Mouse (Mus musculus): ENCODE measurements at regions not wholly inside any gene's neighbourhood (a gene's known extent, or its start where the extent isn't known, plus 50 kb on each side); places are given as distances from the start of the nearest gene placed in this dataset.

DNA sequence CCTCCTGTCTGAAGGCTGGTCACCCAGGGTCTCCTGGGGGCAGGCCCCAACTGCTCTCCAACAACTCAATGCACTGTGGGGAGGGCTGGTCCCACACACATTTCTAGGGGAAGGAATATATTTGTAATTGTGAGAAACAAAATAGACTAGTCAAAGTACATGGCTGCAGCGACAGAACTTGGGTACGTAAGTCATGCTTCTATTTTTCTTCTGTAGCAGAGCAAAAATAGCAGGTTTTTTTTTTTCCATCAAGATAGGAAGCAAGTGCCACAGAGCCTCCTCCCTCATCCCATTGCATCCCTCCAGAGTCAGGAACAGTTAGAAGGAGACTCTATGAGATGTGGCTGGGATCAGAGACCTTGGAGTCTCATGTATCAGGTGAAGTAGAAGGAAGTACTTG is 124.9 kb upstream of the Tnr start:
- Histone ChIP-seq H3K4me2 (ENCODE audit: low read depth) (no peak overlapping the region), H3K9ac (replicated peaks) (no peak overlapping the region), H3K27ac (no peak overlapping the region), H3K4me3 (ENCODE audit: insufficient read depth in 1 of 2, low read depth in 2 of 2, low read length in 2 of 2) (no peak overlapping the region), H3K27me3 (ENCODE audit: control insufficient read depth, insufficient read depth, low read length) (no peaks in the 10 kb centered on the region), H3K36me3 (replicated peaks; ENCODE audit: control insufficient read depth, insufficient read depth, low read depth) (no peaks in the 10 kb centered on the region), H3K4me1 (replicated peaks; ENCODE audit: control insufficient read depth in 2 of 2, insufficient read depth in 2 of 2, low read length in 1 of 2) (no peaks in the 10 kb centered on the region), H3K9me3 (ENCODE audit: control insufficient read depth, low read length) (no peaks in the 10 kb centered on the region)
- WGBS (ENCODE audit: insufficient replicate concordance) = 83% methylated on average over 2 of the region's 2 CpGs
- TF ChIP-seq CTCF (IDR thresholded peaks at IDR 0.05; ENCODE audit: low read depth) (no peak), EP300 (IDR thresholded peaks at IDR 0.05; ENCODE audit: low read depth) (no peak)
- DNase-seq (ENCODE audit: low read depth in 3 of 3, low spot score in 3 of 3) = no peak
- ATAC-seq (ENCODE audit: insufficient read depth) = no peak

DNA sequence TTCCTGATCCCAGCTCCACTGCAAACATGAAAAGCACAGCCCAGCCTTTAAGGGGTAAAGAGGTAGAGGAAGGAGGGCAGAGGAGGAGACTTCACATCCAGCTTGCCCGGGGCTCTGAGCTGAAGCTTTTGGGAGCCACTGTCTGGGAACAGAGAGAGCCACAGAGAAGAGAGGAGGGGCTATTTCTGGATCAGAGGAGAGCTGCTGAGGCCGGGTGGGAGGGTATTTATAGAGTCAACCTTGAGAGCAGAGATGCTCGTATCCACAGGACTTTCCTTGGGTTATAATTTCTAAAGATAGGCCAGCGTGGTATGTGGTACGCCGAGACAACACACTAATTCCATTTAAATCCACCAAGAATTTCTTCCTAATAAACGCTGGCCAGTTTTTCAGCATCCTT is 117.3 kb upstream of the Tnr start:
- Histone ChIP-seq H3K27me3 (ENCODE audit: control insufficient read depth, insufficient read depth, low read length) (no peaks in the 10 kb centered on the region), H3K9ac (replicated peaks) (no peak overlapping the region), H3K27ac (no peak overlapping the region), H3K4me2 (ENCODE audit: low read depth) (no peak overlapping the region), H3K36me3 (replicated peaks; ENCODE audit: control insufficient read depth, insufficient read depth, low read depth) (no peaks in the 10 kb centered on the region), H3K4me1 (replicated peaks; ENCODE audit: control insufficient read depth in 2 of 2, insufficient read depth in 2 of 2, low read length in 1 of 2) (no peaks in the 10 kb centered on the region), H3K4me3 (ENCODE audit: insufficient read depth in 1 of 2, low read depth in 2 of 2, low read length in 2 of 2) (no peak overlapping the region), H3K9me3 (ENCODE audit: control insufficient read depth, low read length) (no peaks in the 10 kb centered on the region)
- TF ChIP-seq CTCF (IDR thresholded peaks at IDR 0.05; ENCODE audit: low read depth) (no peak), EP300 (IDR thresholded peaks at IDR 0.05; ENCODE audit: low read depth) (no peak)
- DNase-seq (ENCODE audit: low read depth in 3 of 3, low spot score in 3 of 3) = no peak
- 54% methylated on average over 7 of the region's 7 CpGs for WGBS (ENCODE audit: insufficient replicate concordance)
- no peak for ATAC-seq (ENCODE audit: insufficient read depth)

DNA sequence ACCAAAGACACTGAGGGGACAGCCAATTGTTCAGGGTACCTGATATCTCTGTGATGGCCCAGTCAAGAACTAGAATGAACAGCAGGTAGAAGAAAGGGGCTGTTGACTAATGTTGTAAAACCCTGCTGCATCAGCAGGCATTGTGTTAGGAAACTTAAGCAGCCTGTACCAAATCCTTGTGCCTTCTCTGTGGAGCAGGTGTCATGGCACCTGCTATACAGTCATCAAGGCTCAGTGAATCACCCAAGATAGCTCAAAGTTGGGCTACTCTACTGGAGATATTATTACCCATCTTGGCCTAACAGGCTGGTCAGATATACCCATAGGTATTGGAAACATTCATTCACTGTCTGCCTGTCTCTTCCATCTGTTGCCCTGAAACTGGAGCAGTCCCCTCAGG is 116.8 kb upstream of the Tnr start:
- no peak for TF ChIP-seq EP300 (IDR thresholded peaks at IDR 0.05; ENCODE audit: low read depth)
- Histone ChIP-seq H3K4me2 (ENCODE audit: low read depth) (no peak overlapping the region), H3K27me3 (ENCODE audit: control insufficient read depth, insufficient read depth, low read length) (no peaks in the 10 kb centered on the region), H3K27ac (no peak overlapping the region), H3K9ac (replicated peaks) (no peak overlapping the region), H3K4me3 (ENCODE audit: insufficient read depth in 1 of 2, low read depth in 2 of 2, low read length in 2 of 2) (no peak overlapping the region), H3K36me3 (replicated peaks; ENCODE audit: control insufficient read depth, insufficient read depth, low read depth) (no peaks in the 10 kb centered on the region), H3K4me1 (replicated peaks; ENCODE audit: control insufficient read depth in 2 of 2, insufficient read depth in 2 of 2, low read length in 1 of 2) (no peaks in the 10 kb centered on the region), H3K9me3 (ENCODE audit: control insufficient read depth, low read length) (no peaks in the 10 kb centered on the region)
- ATAC-seq (ENCODE audit: insufficient read depth) (no peak), DNase-seq (ENCODE audit: low read depth in 3 of 3, low spot score in 3 of 3) (no peak)

DNA sequence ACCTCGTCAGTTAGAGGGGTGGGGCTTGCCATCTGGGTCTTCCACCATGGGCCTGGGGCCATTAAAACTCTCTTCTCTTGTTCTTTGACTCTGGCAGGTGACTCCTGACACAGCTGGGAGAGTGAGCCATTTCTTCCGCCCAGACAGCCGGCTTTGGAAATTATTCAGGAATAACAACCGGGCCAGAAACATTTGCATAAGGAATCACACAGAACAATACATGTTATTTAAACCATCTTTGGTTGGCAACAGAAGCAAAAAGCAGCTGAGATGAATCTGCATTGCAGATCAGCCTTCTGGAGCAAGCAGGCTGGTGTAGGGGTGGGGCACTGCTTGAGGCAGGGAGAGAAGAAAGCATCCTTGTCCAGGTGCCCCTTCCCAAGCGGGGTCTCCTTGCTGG is 110.2 kb upstream of the Tnr start:
- no peak for ATAC-seq (ENCODE audit: insufficient read depth)
- no peaks in the 10 kb centered on the region for H3K27me3 ChIP-seq (ENCODE audit: control insufficient read depth, insufficient read depth, low read length)
- DNase-seq (ENCODE audit: low read depth in 3 of 3, low spot score in 3 of 3) = no peak
- H3K36me3 ChIP-seq (replicated peaks; ENCODE audit: control insufficient read depth, insufficient read depth, low read depth) = no peaks in the 10 kb centered on the region
- no peaks in the 10 kb centered on the region for H3K4me1 ChIP-seq (replicated peaks; ENCODE audit: control insufficient read depth in 2 of 2, insufficient read depth in 2 of 2, low read length in 1 of 2)
- TF ChIP-seq CTCF (IDR thresholded peaks at IDR 0.05; ENCODE audit: low read depth) = no peak
- TF ChIP-seq EP300 (IDR thresholded peaks at IDR 0.05; ENCODE audit: low read depth) = no peak
- H3K4me2 ChIP-seq (ENCODE audit: low read depth) = no peak overlapping the region
- H3K9me3 ChIP-seq (ENCODE audit: control insufficient read depth, low read length) = no peaks in the 10 kb centered on the region
- 51% methylated on average over 5 of the region's 5 CpGs for WGBS (ENCODE audit: insufficient replicate concordance)
- H3K9ac ChIP-seq (replicated peaks) = no peak overlapping the region
- no peak overlapping the region for H3K4me3 ChIP-seq (ENCODE audit: insufficient read depth in 1 of 2, low read depth in 2 of 2, low read length in 2 of 2)
- H3K27ac ChIP-seq = no peak overlapping the region

DNA sequence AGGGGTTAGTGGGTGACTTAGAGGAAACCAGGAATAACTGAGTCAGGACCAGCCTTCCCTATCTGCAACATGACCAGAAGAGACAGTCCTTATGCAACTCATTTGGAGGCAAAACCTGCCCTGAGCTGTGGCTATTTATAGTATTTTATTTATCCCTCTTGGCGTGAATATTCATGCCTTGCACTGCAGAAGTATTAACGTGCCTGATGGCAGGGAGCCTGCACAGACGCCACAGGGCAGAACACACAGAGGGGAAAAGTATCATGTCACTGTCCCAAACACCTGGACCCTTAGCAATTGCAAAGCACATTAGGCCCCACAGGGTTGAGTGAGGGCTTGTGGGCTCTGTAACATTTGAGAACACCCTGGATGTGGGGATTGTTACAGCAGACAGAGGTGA is 107.9 kb upstream of the Tnr start:
- Histone ChIP-seq H3K4me3 (ENCODE audit: insufficient read depth in 1 of 2, low read depth in 2 of 2, low read length in 2 of 2) (no peak overlapping the region), H3K4me2 (ENCODE audit: low read depth) (no peak overlapping the region), H3K9ac (replicated peaks) (no peak overlapping the region), H3K9me3 (ENCODE audit: control insufficient read depth, low read length) (no peaks in the 10 kb centered on the region), H3K27ac (no peak overlapping the region), H3K4me1 (replicated peaks; ENCODE audit: control insufficient read depth in 2 of 2, insufficient read depth in 2 of 2, low read length in 1 of 2) (peaks cover 0 to under 1% of the 10 kb centered on the region in 2 experiments; a peak in 1 of 4 replicates), H3K27me3 (ENCODE audit: control insufficient read depth, insufficient read depth, low read length) (no peaks in the 10 kb centered on the region), H3K36me3 (replicated peaks; ENCODE audit: control insufficient read depth, insufficient read depth, low read depth) (no peaks in the 10 kb centered on the region)
- no peak for DNase-seq (ENCODE audit: low read depth in 3 of 3, low spot score in 3 of 3)
- 60% methylated on average over 3 of the region's 3 CpGs for WGBS (ENCODE audit: insufficient replicate concordance)
- TF ChIP-seq EP300 (IDR thresholded peaks at IDR 0.05; ENCODE audit: low read depth) (no peak), CTCF (IDR thresholded peaks at IDR 0.05; ENCODE audit: low read depth) (no peak)
- no peak for ATAC-seq (ENCODE audit: insufficient read depth)

DNA sequence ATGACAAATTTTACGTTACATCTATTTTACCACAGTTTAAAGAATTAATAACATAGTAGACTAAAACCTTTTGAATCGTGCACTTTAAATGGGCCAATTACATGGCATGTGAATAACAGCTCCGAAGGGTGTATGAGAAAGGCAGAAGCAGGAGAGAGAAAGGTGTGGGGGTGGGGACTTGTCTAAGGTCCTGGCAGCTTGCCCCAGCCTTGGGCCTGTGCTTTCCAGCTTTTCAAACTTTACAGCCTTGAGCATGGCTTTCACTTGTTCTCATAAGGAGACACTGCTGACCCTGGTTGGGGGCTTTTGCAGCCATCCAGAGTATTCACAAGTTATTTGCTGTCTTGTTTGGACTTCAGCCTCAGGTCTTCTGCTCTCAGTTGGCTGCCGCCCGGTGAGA is 106.4 kb upstream of the Tnr start:
- H3K27ac ChIP-seq = no peak overlapping the region
- no peaks in the 10 kb centered on the region for H3K27me3 ChIP-seq (ENCODE audit: control insufficient read depth, insufficient read depth, low read length)
- no peaks in the 10 kb centered on the region for H3K36me3 ChIP-seq (replicated peaks; ENCODE audit: control insufficient read depth, insufficient read depth, low read depth)
- H3K4me2 ChIP-seq (ENCODE audit: low read depth) = no peak overlapping the region
- DNase-seq (ENCODE audit: low read depth in 3 of 3, low spot score in 3 of 3) (no peak), ATAC-seq (ENCODE audit: insufficient read depth) (no peak)
- H3K9ac ChIP-seq (replicated peaks) = no peak overlapping the region
- no peak overlapping the region for H3K4me3 ChIP-seq (ENCODE audit: insufficient read depth in 1 of 2, low read depth in 2 of 2, low read length in 2 of 2)
- no peak for TF ChIP-seq CTCF (IDR thresholded peaks at IDR 0.05; ENCODE audit: low read depth)
- TF ChIP-seq EP300 (IDR thresholded peaks at IDR 0.05; ENCODE audit: low read depth) = no peak
- 62% methylated on average over 5 of the region's 5 CpGs for WGBS (ENCODE audit: insufficient replicate concordance)
- no peaks in the 10 kb centered on the region for H3K9me3 ChIP-seq (ENCODE audit: control insufficient read depth, low read length)
- H3K4me1 ChIP-seq (replicated peaks; ENCODE audit: control insufficient read depth in 2 of 2, insufficient read depth in 2 of 2, low read length in 1 of 2) = peaks cover 0 to 2% of the 10 kb centered on the region in 2 experiments; a peak in 1 of 4 replicates
